Mouse (Mus musculus): Measurements from ENCODE around the gene Rdx.
A peak's percentile ranks its signal among the peaks of the same experiment; 100 is the strongest.

Gene Rdx

GRCm38 (mm10) chr9:52047129-52047820, at the start of gene Rdx:
Rdx (plus strand) TSS chr9:52047173.
- DNase-seq (ENCODE audit: low spot score) = no peak

- no peak for DNase-seq (ENCODE audit: low spot score)
Measured at GRCm38 (mm10) chr9:52003501-52003900, 43.5 kb upstream of the Rdx start.

- DNase-seq (ENCODE audit: low spot score) = no peak
Measured at GRCm38 (mm10) chr9:52007341-52007740, 39.6 kb upstream of the Rdx start.

- no peak for DNase-seq (ENCODE audit: low spot score)
Measured at GRCm38 (mm10) chr9:52008511-52008910, 38.5 kb upstream of the Rdx start.

GRCm38 (mm10) chr9:52012311-52012710, 34.7 kb upstream of the Rdx start:
- no peak for DNase-seq (ENCODE audit: low spot score)

GRCm38 (mm10) chr9:52012781-52013436, 34.1 kb upstream of the Rdx start:
- no peak for DNase-seq (ENCODE audit: low spot score)

GRCm38 (mm10) chr9:52013900-52014455, 33.0 kb upstream of the Rdx start:
- no peak for DNase-seq (ENCODE audit: low spot score)

GRCm38 (mm10) chr9:52017091-52017490, 29.9 kb upstream of the Rdx start:
- no peak for DNase-seq (ENCODE audit: low spot score)

GRCm38 (mm10) chr9:52017824-52018223, 29.1 kb upstream of the Rdx start:
- DNase-seq (ENCODE audit: low spot score) = no peak

GRCm38 (mm10) chr9:52018505-52018904, 28.5 kb upstream of the Rdx start:
- DNase-seq (ENCODE audit: low spot score) = no peak

GRCm38 (mm10) chr9:52027257-52028020, 19.5 kb upstream of the Rdx start:
- DNase-seq (ENCODE audit: low spot score) = no peak

GRCm38 (mm10) chr9:52028521-52029405, 18.2 kb upstream of the Rdx start:
- no peak for DNase-seq (ENCODE audit: low spot score)

GRCm38 (mm10) chr9:52031501-52031900, 15.5 kb upstream of the Rdx start:
- DNase-seq (ENCODE audit: low spot score) = no peak

- no peak for DNase-seq (ENCODE audit: low spot score)
Measured at GRCm38 (mm10) chr9:52037493-52037892, 9.5 kb upstream of the Rdx start.

- no peak for DNase-seq (ENCODE audit: low spot score)
Measured at GRCm38 (mm10) chr9:52041657-52042056, 5.3 kb upstream of the Rdx start.

- DNase-seq (ENCODE audit: low spot score) = no peak
Measured at GRCm38 (mm10) chr9:52046686-52047085, 287 bp upstream of the Rdx start.

- DNase-seq (ENCODE audit: low spot score) = peak; percentile 31
Measured at GRCm38 (mm10) chr9:52047821-52048649, 1.1 kb downstream of the Rdx start.

- no peak for DNase-seq (ENCODE audit: low spot score)
Measured at GRCm38 (mm10) chr9:52048650-52049081, 1.7 kb downstream of the Rdx start.

GRCm38 (mm10) chr9:52049605-52050004, 2.6 kb downstream of the Rdx start:
- no peak for DNase-seq (ENCODE audit: low spot score)

GRCm38 (mm10) chr9:52050361-52050760, 3.4 kb downstream of the Rdx start:
- no peak for DNase-seq (ENCODE audit: low spot score)

GRCm38 (mm10) chr9:52052221-52052620, 5.2 kb downstream of the Rdx start:
- DNase-seq (ENCODE audit: low spot score) = no peak

Measured in urinary bladder, postnatal 10 days (tissue).